Mouse (Mus musculus) megakaryocyte, embryonic 14.5 days (primary cell): ENCODE results near the gene Tbxa2r.

Source experiments
- FLI1 ChIP-seq: IDR thresholded peaks from 2 replicates; pipeline ENCODE4 v1.6.1; 2012; ENCODE audit warnings: low read length, inconsistent platforms, mixed read lengths
- GATA1 ChIP-seq: IDR thresholded peaks from 3 replicates; pipeline ENCODE4 v1.6.1; 2012; ENCODE audit warnings: mixed read lengths, low read length, inconsistent platforms, borderline replicate concordance

- TF ChIP-seq GATA1 = no peak
- no peak for TF ChIP-seq FLI1
Observed at GRCm38 (mm10) chr10:81322444-81322843, 6.1 kb upstream of the Tbxa2r start.
